Mouse (Mus musculus) megakaryocyte, embryonic 14.5 days (primary cell): ENCODE measurements at regions not wholly inside any gene's neighbourhood (a gene's known extent, or its start where the extent isn't known, plus 50 kb on each side); places are given as distances from the start of the nearest gene placed in this dataset.

ENCODE experiments used
- FLI1 ChIP-seq: IDR thresholded peaks from 2 replicates; pipeline ENCODE4 v1.6.1; 2012; ENCODE audit warnings: low read length, inconsistent platforms, mixed read lengths
- GATA1 ChIP-seq: IDR thresholded peaks from 3 replicates; pipeline ENCODE4 v1.6.1; 2012; ENCODE audit warnings: mixed read lengths, low read length, inconsistent platforms, borderline replicate concordance

DNA sequence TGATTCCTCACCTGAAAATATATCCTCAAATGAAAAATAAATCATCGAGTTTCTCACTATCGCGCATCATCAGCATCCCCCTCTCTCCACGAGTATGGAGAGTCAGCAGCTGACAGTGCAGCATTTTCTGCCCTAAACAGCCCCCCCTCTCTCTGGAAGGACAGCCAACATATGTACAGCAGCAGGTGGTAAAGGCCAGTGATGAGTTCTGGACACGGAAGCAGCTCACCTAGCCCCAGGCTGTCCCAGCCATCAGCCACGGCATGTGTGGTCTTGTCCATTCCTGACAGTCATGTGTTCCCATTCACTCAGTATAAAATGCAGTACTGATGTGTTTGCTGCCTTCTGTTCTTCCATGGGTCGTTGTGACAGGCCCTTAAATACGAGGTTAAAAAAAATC, 106.7 kb upstream of the Spdl1 start:
- TF ChIP-seq GATA1, result no peak
- no peak for TF ChIP-seq FLI1
